Mouse (Mus musculus): Measurements from ENCODE around the gene Ankar. TPM values are rescaled to one million over a fixed set of nuclear protein-coding genes. Genes with fewer than 3 reads are reported as not detected.

Gene Ankar
- under 1 TPM; 0.23 to 0.37 TPM for polyA plus RNA-seq (2017; shearing (Covaris generic))

DNA sequence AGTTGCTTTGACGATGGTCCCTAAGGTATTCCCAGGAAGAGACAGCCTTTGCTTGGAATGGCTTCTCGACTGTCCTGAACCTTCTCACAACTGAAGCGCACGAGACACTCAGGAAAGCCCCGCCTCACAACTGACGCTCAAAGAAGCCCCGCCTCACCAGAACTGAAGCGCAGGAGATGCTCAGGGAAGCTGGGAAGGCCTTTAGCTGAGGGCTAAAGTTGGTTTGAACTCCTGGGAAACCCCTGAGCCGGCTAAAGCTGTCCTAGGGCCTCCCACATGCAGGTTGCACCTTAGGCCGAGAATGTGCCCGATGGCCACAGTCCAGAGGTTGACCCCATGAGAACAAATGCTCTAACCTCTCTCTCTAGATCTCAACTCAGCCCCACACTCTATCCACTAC, at the start of gene Ankar:
TSS of gene Ankar (minus strand) at position 101 of the 400 bp plus-strand sequence.

DNA sequence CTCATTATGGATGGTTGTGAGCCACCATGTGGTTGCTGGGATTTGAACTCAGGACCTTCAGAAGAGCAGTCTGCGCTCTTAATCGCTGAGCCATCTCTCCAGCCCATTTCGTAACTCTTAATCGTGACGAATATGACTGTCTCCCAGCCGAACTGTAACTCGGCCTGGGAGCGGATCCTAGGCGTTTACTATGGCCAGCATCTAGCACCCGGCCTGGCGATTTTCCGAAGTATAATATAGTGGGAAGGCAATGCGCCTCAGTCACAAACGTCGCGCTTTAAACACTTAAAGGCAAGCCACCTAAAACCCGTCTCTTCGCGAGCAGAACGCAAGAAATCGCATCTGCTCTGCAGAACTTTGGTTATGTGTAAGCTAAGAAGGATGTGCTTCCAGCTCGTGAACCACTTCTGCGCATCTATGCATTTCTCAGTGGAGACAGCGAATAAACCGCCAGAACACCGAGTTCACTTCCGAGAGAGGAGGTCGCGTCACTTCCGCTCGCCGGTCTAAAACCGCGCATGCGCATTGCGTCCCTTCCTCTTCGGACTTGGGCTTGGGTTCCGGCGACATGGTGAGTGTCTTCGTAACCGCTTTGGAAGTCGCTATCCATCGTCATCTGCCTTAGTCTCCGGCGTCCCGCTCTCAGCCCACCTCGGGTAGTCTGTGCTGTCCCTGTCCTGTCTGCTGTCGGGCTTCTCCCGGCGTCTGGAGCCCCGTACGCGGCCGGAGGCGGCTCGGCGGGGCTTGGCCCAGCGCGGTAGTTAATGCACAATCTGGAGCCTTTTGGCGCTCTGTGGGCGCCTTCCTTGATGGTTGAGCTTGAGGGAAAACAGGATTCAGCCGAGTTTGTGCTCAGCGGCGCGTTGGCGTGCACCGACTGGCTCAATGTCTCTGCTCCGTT, 10.6 kb upstream of the Ankar start, which contains the start of gene Rpl37a:
TSS of gene Rpl37a (plus strand) at position 538 of the 901 bp plus-strand sequence.

Other genes with a start within 250 kb of the Ankar start
- under 1 TPM in 1 of 2 experiments, not detected in 1; 0.13 TPM for gene March4, start 163.6 kb downstream of the Ankar start, polyA plus RNA-seq (2017; shearing (Covaris generic))
- gene Smarcal1, start 117.3 kb downstream of the Ankar start, polyA plus RNA-seq (2017; shearing (Covaris generic)), result 10 to 100 TPM; 25.1 to 30.8 TPM
- gene Rpl37a, start 10.7 kb upstream of the Ankar start, polyA plus RNA-seq (2017; shearing (Covaris generic)), result 1,000 to 10,000 TPM; 2,011 to 2,160 TPM
- gene Igfbp2, start 123.9 kb upstream of the Ankar start, polyA plus RNA-seq (2017; shearing (Covaris generic)), result 1 to 10 TPM in 1 of 2 experiments, not detected in 1; 1.2 TPM
- gene Igfbp5, start 174.3 kb upstream of the Ankar start, polyA plus RNA-seq (2017; shearing (Covaris generic)), result under 1 TPM; 0.08 to 0.23 TPM

Measured in inflammation-experienced regulatory T-cells (primary cell).